Mouse (Mus musculus) limb, embryonic 14.5 days (tissue): Measurements from ENCODE around the gene Sorcs2. TPM values are rescaled to one million over a fixed set of nuclear protein-coding genes. Genes with fewer than 3 reads are reported as not detected.
A peak's percentile ranks its signal among the peaks of the same experiment; 100 is the strongest.

Source experiments
- ATAC-seq: fragments of 200-750 bp; cut with Nextera tagmentation; 2 replicates; pipeline ENCODE4 v1.8.0; 2017; ENCODE audit warnings: low read depth, moderate number of reproducible peaks, moderate TSS enrichment; ENCODE audit not compliant: low FRiP score
- DNase-seq: peaks from one replicate; pipeline ENCODE4 v3.0.0-alpha.2; 2015; ENCODE audit warnings: low spot score
- H3K27ac ChIP-seq: fragments of 300-500 bp; sonication (generic); replicated peaks from 2 replicates; pipeline ENCODE4 v1.5.1; 2014; ENCODE audit warnings: low read depth, mild to moderate bottlenecking, low read length, moderate library complexity, mixed read lengths
- H3K27me3 ChIP-seq: fragments of 300-500 bp; sonication (generic); 2 replicates; pipeline ENCODE4 v1.6.1; 2014; ENCODE audit warnings: low read length, mixed read lengths; ENCODE audit not compliant: control insufficient read depth, insufficient read depth
- H3K36me3 ChIP-seq: fragments of 300-500 bp; sonication (generic); 2 replicates; pipeline ENCODE4 v1.6.1; 2014; ENCODE audit warnings: mild to moderate bottlenecking, low read length, moderate library complexity, mixed read lengths; ENCODE audit not compliant: control insufficient read depth, insufficient read depth
- H3K4me1 ChIP-seq: fragments of 300-500 bp; sonication (generic); 2 replicates; pipeline ENCODE4 v1.6.1; 2014; ENCODE audit warnings: antibody characterized with exemption, low read length, mixed read lengths; ENCODE audit not compliant: control insufficient read depth, insufficient read depth
- H3K4me2 ChIP-seq: fragments of 300-500 bp; sonication (generic); replicated peaks from 2 replicates; pipeline ENCODE4 v1.6.1; 2014; ENCODE audit warnings: low read depth, mild to moderate bottlenecking, low read length, moderate library complexity; ENCODE audit not compliant: severe bottlenecking
- H3K4me3 ChIP-seq: fragments of 300-500 bp; sonication (generic); replicated peaks from 2 replicates; pipeline ENCODE4 v1.5.1; 2014; ENCODE audit warnings: low read length
- H3K9ac ChIP-seq: fragments of 300-500 bp; sonication (generic); 2 replicates; pipeline ENCODE4 v1.6.1; 2014; ENCODE audit warnings: mild to moderate bottlenecking, low read depth, low read length, moderate library complexity; ENCODE audit not compliant: severe bottlenecking
- H3K9me3 ChIP-seq: fragments of 300-500 bp; sonication (generic); 2 replicates; pipeline ENCODE4 v1.6.1; 2016; ENCODE audit warnings: low read length; ENCODE audit not compliant: control insufficient read depth
- POLR2A ChIP-seq: fragments of 200-500 bp; IDR thresholded peaks from 2 replicates; pipeline ENCODE4 v1.8.0; 2012; ENCODE audit warnings: inconsistent platforms, mild to moderate bottlenecking, moderate library complexity, borderline replicate concordance; ENCODE audit not compliant: insufficient read depth, insufficient read length; ENCODE audit errors: extremely low read depth
- WGBS: fragments of 180-500 bp; shearing (Covaris S2); extraction: QIAGEN DNeasy Blood & Tissue Kit; methylation state at CpG from one replicate; pipeline ENCODE4 v1.1.7; 2014; 5-methylcytosine and 5-hydroxymethylcytosine counted together
- polyA plus RNA-seq, 2 experiments: library from polyadenylated mRNA; depleted of rRNA in 1 of 2; stranded (reverse) in 1 of 2; unstranded in 1 of 2; fragments of >200 nt; fragmentation: Nextera tagmentation in 1 of 2; extraction: Ambion mirVana in 1 of 2; gene quantifications; 2 replicates each; pipeline versions ENCODE4 v1.2.1 to v1.2.3; 2012 to 2014

Gene Sorcs2
- polyA plus RNA-seq, 2 experiments, result 25.4 to 34.4 TPM

DNA sequence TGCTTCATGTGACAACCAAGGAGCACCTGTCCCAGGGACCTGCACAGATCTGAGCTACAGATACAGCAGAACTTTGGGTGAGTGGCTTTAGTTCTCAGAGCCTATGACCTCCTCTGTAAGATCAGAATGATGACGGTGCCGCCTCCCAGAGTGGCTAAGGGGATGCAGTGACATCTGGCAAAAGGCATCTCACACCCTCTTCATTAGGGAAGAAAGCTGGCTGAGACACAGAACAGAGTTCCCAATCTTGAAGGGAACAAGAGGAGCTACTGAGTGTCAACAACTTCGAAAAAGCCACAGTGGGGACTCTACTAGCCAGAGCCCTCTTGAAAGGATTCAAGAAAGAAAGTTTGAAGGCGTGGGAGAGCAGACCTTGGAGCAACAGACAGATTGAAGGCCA lies 100.7 kb downstream of the Sorcs2 start:
- no peak for DNase-seq
- H3K4me1 ChIP-seq, result peaks cover 21% of the 10 kb centered on the region
- H3K9me3 ChIP-seq, result no peaks in the 10 kb centered on the region
- no peak overlapping the region for H3K4me2 ChIP-seq
- no peak overlapping the region for H3K9ac ChIP-seq
- no peak for TF ChIP-seq POLR2A
- H3K27me3 ChIP-seq, result no peaks in the 10 kb centered on the region
- 46% methylated on average over 4 of the region's 4 CpGs for WGBS
- H3K4me3 ChIP-seq, result no peak overlapping the region
- ATAC-seq, result no peak
- no peak overlapping the region for H3K27ac ChIP-seq
- H3K36me3 ChIP-seq, result no peaks in the 10 kb centered on the region

DNA sequence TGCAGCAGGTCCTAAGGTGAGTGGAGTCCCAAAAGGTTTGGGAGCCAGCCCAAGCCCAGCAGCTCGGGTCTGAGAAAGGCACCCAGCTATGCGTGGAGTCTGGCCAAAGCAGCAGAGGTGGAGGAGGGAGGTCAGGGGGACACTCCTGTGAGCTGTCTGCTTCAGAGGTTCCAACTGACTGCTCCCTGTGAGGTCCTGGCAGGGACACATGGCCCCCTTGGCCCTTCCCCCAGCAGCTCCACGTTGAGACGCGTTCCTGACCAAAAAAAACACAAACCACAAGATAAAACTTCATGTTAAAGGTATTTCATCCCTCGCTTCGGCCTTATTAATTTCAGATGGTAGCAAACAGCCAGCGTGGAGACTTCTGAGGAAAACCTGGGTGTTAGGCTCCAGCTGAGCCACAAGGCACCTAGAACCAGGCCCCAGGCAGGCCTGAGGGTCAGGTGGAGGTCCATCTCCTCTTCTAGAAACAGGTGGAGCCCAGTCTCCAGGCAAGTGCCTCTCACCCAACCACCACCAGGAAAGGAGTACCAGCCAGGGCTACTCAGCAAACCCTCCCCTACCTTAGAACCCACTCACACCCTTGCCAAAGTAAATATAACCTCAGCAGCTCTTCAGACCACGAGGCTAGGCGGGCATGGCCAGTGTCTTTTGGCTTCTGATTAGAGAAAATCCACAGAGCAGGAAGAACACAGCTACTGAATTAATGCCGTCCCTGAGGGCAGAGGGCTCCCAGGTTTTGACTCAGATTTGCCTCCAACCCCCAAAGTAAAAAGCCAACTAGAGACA lies 104.6 kb downstream of the Sorcs2 start:
- Histone ChIP-seq H3K4me1 (peaks cover 23% of the 10 kb centered on the region), H3K4me2 (0 out of 2 replicates have a peak overlapping the region, but pooled peaks have one; percentile 9)

DNA sequence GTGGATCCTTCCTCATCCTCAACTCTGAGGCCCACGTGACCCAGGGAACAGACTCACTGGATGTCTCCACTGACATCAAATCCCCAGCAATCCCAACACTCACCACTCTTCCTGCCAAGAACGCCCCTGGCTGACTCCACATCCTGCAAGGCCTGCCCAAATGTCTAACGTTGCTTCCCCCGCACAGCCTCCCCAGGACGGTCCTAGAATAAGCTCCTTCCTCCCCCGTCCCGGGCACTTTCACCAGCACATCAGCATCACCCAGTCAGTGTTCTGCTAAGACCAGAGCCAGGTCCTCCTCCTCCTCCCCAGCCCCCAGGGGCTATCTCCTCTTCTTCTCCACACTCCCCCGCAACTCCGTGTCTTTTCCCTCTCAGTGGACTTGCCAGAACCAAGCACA lies 105.6 kb downstream of the Sorcs2 start:
- H3K9me3 ChIP-seq, result no peaks in the 10 kb centered on the region
- no peaks in the 10 kb centered on the region for H3K36me3 ChIP-seq
- no peak overlapping the region for H3K9ac ChIP-seq
- ATAC-seq, result no peak
- TF ChIP-seq POLR2A, result no peak
- no peak overlapping the region for H3K4me3 ChIP-seq
- H3K4me1 ChIP-seq, result peaks cover 23% of the 10 kb centered on the region
- no peak for DNase-seq
- H3K4me2 ChIP-seq, result no peak overlapping the region
- H3K27me3 ChIP-seq, result no peaks in the 10 kb centered on the region
- 81% methylated on average over 9 of the region's 9 CpGs for WGBS
- H3K27ac ChIP-seq, result no peak overlapping the region

More for the DNA sequence above, 104.6 kb downstream of the Sorcs2 start:
- ATAC-seq (peak; percentile 36; the same call in 1 of the 2 replicates), DNase-seq (peak; percentile 21)
- no peak overlapping the region for H3K9ac ChIP-seq
- WGBS, result 31% methylated on average over 11 of the region's 11 CpGs
- no peaks in the 10 kb centered on the region for H3K27me3 ChIP-seq
- H3K27ac ChIP-seq, result no peak overlapping the region
- TF ChIP-seq POLR2A, result no peak
- H3K4me3 ChIP-seq, result no peak overlapping the region
- no peaks in the 10 kb centered on the region for H3K9me3 ChIP-seq
- H3K36me3 ChIP-seq, result no peaks in the 10 kb centered on the region

DNA sequence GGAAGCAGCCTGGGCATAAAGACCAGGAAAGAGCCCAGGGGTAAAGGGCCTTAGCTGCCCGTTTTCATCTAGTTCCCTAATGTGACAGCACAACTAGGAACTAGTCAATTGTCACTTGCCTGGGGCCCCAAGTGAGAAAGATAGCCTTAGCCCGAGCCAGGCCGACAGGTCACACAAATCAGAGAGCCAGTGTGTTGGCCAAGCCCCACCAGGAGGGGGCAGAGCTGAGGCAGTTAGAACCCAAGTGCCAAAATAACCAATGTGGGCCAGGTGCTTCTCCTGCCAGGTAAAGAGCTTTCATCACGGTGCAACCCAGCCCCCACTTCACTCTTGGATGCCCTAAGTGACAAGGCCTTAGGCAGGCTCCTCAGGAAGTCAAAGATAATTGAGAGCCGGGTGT lies 106.7 kb downstream of the Sorcs2 start:
- H3K4me1 ChIP-seq, result peaks cover 23% of the 10 kb centered on the region
- H3K9me3 ChIP-seq, result no peaks in the 10 kb centered on the region
- H3K4me2 ChIP-seq, result no peak overlapping the region
- no peak overlapping the region for H3K4me3 ChIP-seq
- no peak overlapping the region for H3K9ac ChIP-seq
- TF ChIP-seq POLR2A, result no peak
- H3K36me3 ChIP-seq, result no peaks in the 10 kb centered on the region
- no peak for DNase-seq
- WGBS, result 52% methylated on average over 5 of the region's 5 CpGs
- ATAC-seq, result no peak
- H3K27ac ChIP-seq, result no peak overlapping the region
- no peaks in the 10 kb centered on the region for H3K27me3 ChIP-seq

DNA sequence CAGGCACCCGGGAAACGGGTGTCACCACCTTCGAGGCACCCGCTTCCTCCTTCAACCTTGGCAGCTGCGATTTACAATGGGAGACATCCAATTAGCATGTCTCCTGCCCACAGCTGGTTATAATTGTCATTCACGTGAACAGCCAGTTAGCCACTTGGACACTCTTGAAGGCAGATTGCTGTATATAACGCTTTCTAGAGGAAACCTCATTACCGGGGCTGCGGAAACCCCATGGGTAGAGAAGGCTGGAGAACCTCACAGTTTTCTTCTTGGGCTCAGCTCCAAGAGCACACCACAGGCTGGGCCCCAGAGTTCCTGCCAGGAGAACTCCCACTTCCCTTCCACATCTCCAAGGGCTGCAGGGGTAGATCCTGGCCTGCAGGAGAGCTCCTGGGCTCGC lies 112.5 kb downstream of the Sorcs2 start:
- TF ChIP-seq POLR2A, result no peak
- ATAC-seq (peak; percentile 71; the same call in 1 of the 2 replicates), DNase-seq (peak; percentile 65)
- 24% methylated on average over 10 of the region's 10 CpGs for WGBS
- Histone ChIP-seq H3K4me2 (no peak overlapping the region), H3K36me3 (no peaks in the 10 kb centered on the region), H3K9ac (no peak overlapping the region), H3K27ac (peak overlapping the region; percentile 52; the same call in 1 of the 2 replicates), H3K9me3 (no peaks in the 10 kb centered on the region), H3K4me1 (peaks cover 16% of the 10 kb centered on the region), H3K4me3 (no peak overlapping the region), H3K27me3 (no peaks in the 10 kb centered on the region)
